Mouse (Mus musculus): ENCODE results near the gene Rnf185. TPM values are rescaled to one million over a fixed set of nuclear protein-coding genes. Genes with fewer than 3 reads are reported as not detected.

The Rnf185 gene
- total and polyA plus RNA-seq, 2 experiments from 2014 or later: 36.9 to 38.8 TPM

GRCm38 (mm10) chr11:3398318-3398717 is 53.8 kb downstream of the Rnf185 start:
- Histone ChIP-seq H3K27me3 (ENCODE audit: insufficient read depth, low read length) (no peaks in the 10 kb centered on the region), H3K27ac (ENCODE audit: low read depth, low read length) (no peak overlapping the region), H3K36me3 (ENCODE audit: insufficient read depth) (no peaks in the 10 kb centered on the region), H3K4me2 (ENCODE audit: low read depth) (no peak overlapping the region), H3K9ac (no peak overlapping the region), H3K4me3 (ENCODE audit: low read depth, low read length) (no peak overlapping the region), H3K9me3 (ENCODE audit: low read length) (no peaks in the 10 kb centered on the region), H3K4me1 (ENCODE audit: insufficient read depth) (no peaks in the 10 kb centered on the region; the same call in 1 of the 2 replicates)
- no peak for DNase-seq
- TF ChIP-seq CTCF (IDR thresholded peaks at IDR 0.05; ENCODE audit: low read depth): no peak
- no peak for ATAC-seq
- 95% methylated on average over 1 of the region's 1 CpGs for WGBS

DNA sequence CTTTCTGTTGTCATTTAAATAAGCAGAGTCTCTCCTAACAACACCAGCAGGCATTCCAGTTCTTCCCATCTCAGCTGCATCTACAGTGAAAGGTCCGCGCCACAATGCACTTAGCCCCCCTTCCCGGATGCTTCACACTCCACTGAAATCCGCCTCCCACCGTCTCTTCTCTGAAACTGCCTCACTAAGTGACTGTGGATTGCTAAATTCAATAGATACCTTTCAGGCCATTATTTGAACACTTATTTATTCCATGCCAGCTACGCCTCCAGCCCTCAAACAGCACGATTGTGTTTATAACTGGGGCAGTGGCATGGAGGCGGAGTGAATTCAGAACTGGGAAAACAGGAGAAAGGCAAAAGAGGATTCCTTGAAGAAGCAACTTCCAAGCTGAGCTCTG is 55.6 kb downstream of the Rnf185 start:
- no peaks in the 10 kb centered on the region; the same call in 1 of the 2 replicates for H3K4me1 ChIP-seq (ENCODE audit: insufficient read depth)
- 0 out of 2 replicates have a peak overlapping the region, but pooled peaks have one; percentile 21 for H3K27ac ChIP-seq (ENCODE audit: low read depth, low read length)
- no peak overlapping the region for H3K4me2 ChIP-seq (ENCODE audit: low read depth)
- H3K4me3 ChIP-seq (ENCODE audit: low read depth, low read length): no peak overlapping the region
- ATAC-seq (peak; percentile 85), DNase-seq (peak; percentile 21)
- no peak overlapping the region for H3K9ac ChIP-seq
- 12% methylated on average over 8 of the region's 8 CpGs for WGBS
- no peak for TF ChIP-seq CTCF (IDR thresholded peaks at IDR 0.05; ENCODE audit: low read depth)
- no peaks in the 10 kb centered on the region for H3K9me3 ChIP-seq (ENCODE audit: low read length)
- no peaks in the 10 kb centered on the region for H3K27me3 ChIP-seq (ENCODE audit: insufficient read depth, low read length)
- no peaks in the 10 kb centered on the region for H3K36me3 ChIP-seq (ENCODE audit: insufficient read depth)

DNA sequence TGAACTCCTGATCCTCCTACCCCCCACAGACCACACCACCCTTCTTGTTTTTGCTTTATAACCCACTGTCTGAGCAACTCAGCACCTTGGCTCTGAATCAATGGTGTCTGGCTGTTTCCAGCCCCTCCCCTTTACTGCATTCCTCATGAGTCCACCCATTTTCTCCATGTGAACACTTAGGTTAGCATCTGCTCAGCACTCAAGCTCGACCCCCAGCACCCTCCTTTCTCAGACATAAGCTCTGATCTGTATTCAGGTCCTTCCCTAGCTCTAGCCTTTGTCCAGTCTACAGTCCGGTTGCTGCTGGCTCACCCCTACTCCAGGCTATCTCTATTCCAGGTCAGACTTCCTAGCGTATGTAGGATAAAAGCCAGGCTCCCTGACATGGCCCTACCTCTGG is 56.1 kb downstream of the Rnf185 start:
- Histone ChIP-seq H3K4me3 (ENCODE audit: low read depth, low read length) (no peak overlapping the region), H3K4me1 (ENCODE audit: insufficient read depth) (no peaks in the 10 kb centered on the region; the same call in 1 of the 2 replicates), H3K27me3 (ENCODE audit: insufficient read depth, low read length) (no peaks in the 10 kb centered on the region), H3K9me3 (ENCODE audit: low read length) (no peaks in the 10 kb centered on the region), H3K36me3 (ENCODE audit: insufficient read depth) (no peaks in the 10 kb centered on the region), H3K4me2 (ENCODE audit: low read depth) (no peak overlapping the region), H3K9ac (no peak overlapping the region), H3K27ac (ENCODE audit: low read depth, low read length) (no peak overlapping the region)
- ATAC-seq: peak; percentile 74
- no peak for TF ChIP-seq CTCF (IDR thresholded peaks at IDR 0.05; ENCODE audit: low read depth)
- no peak for DNase-seq
- 23% methylated on average over 3 of the region's 3 CpGs for WGBS

GRCm38 (mm10) chr11:3394520-3394919 is 57.6 kb downstream of the Rnf185 start:
- Histone ChIP-seq H3K36me3 (ENCODE audit: insufficient read depth) (no peaks in the 10 kb centered on the region), H3K4me1 (ENCODE audit: insufficient read depth) (no peaks in the 10 kb centered on the region; the same call in 1 of the 2 replicates), H3K9ac (no peak overlapping the region), H3K9me3 (ENCODE audit: low read length) (no peaks in the 10 kb centered on the region), H3K4me3 (ENCODE audit: low read depth, low read length) (no peak overlapping the region), H3K4me2 (ENCODE audit: low read depth) (no peak overlapping the region), H3K27me3 (ENCODE audit: insufficient read depth, low read length) (no peaks in the 10 kb centered on the region), H3K27ac (ENCODE audit: low read depth, low read length) (no peak overlapping the region)
- DNase-seq (peak; percentile 9), ATAC-seq (peak; percentile 77)
- 38% methylated on average over 5 of the region's 5 CpGs for WGBS
- no peak for TF ChIP-seq CTCF (IDR thresholded peaks at IDR 0.05; ENCODE audit: low read depth)

GRCm38 (mm10) chr11:3392526-3392925 is 59.6 kb downstream of the Rnf185 start:
- Histone ChIP-seq H3K27ac (ENCODE audit: low read depth, low read length) (no peak overlapping the region), H3K36me3 (ENCODE audit: insufficient read depth) (no peaks in the 10 kb centered on the region), H3K4me1 (ENCODE audit: insufficient read depth) (no peaks in the 10 kb centered on the region; the same call in 1 of the 2 replicates), H3K27me3 (ENCODE audit: insufficient read depth, low read length) (no peaks in the 10 kb centered on the region), H3K4me3 (ENCODE audit: low read depth, low read length) (no peak overlapping the region), H3K9me3 (ENCODE audit: low read length) (no peaks in the 10 kb centered on the region), H3K9ac (no peak overlapping the region), H3K4me2 (ENCODE audit: low read depth) (no peak overlapping the region)
- no peak for TF ChIP-seq CTCF (IDR thresholded peaks at IDR 0.05; ENCODE audit: low read depth)
- ATAC-seq (no peak), DNase-seq (no peak)
- WGBS: 70% methylated on average over 8 of the region's 8 CpGs

- DNase-seq (no peak), ATAC-seq (no peak)
- H3K27ac ChIP-seq (ENCODE audit: low read depth, low read length): no peak overlapping the region
- no peak for TF ChIP-seq CTCF (IDR thresholded peaks at IDR 0.05; ENCODE audit: low read depth)
- H3K36me3 ChIP-seq (ENCODE audit: insufficient read depth): no peaks in the 10 kb centered on the region
- no peaks in the 10 kb centered on the region for H3K27me3 ChIP-seq (ENCODE audit: insufficient read depth, low read length)
- H3K9ac ChIP-seq: no peak overlapping the region
- no peaks in the 10 kb centered on the region; the same call in 1 of the 2 replicates for H3K4me1 ChIP-seq (ENCODE audit: insufficient read depth)
- H3K9me3 ChIP-seq (ENCODE audit: low read length): no peaks in the 10 kb centered on the region
- H3K4me2 ChIP-seq (ENCODE audit: low read depth): no peak overlapping the region
- 96% methylated on average over 5 of the region's 5 CpGs for WGBS
- H3K4me3 ChIP-seq (ENCODE audit: low read depth, low read length): no peak overlapping the region
These were observed 61.4 kb downstream of the Rnf185 start for GRCm38 (mm10) chr11:3390789-3391188.

- Histone ChIP-seq H3K9me3 (ENCODE audit: low read length) (no peaks in the 10 kb centered on the region), H3K4me3 (ENCODE audit: low read depth, low read length) (no peak overlapping the region), H3K27me3 (ENCODE audit: insufficient read depth, low read length) (no peaks in the 10 kb centered on the region), H3K36me3 (ENCODE audit: insufficient read depth) (no peaks in the 10 kb centered on the region), H3K27ac (ENCODE audit: low read depth, low read length) (no peak overlapping the region), H3K4me2 (ENCODE audit: low read depth) (no peak overlapping the region), H3K4me1 (ENCODE audit: insufficient read depth) (no peaks in the 10 kb centered on the region; the same call in 1 of the 2 replicates), H3K9ac (no peak overlapping the region)
- DNase-seq (no peak), ATAC-seq (no peak)
- 67% methylated on average over 5 of the region's 5 CpGs for WGBS
- no peak for TF ChIP-seq CTCF (IDR thresholded peaks at IDR 0.05; ENCODE audit: low read depth)
These were observed 62.2 kb downstream of the Rnf185 start for GRCm38 (mm10) chr11:3389996-3390395.
